Mouse (Mus musculus): ENCODE results near the gene Ldhc. TPM values are rescaled to one million over a fixed set of nuclear protein-coding genes. Genes with fewer than 3 reads are reported as not detected.
A peak's percentile ranks its signal among the peaks of the same experiment; 100 is the strongest.

Ldhc gene
- polyA plus RNA-seq, 1 experiment from 2014 or later, result 0.13 TPM

- Histone ChIP-seq H3K9me3 (ENCODE audit: low read depth, low read length) (no peaks in the 10 kb centered on the region), H3K4me3 (ENCODE audit: low read depth, low read length) (no peak overlapping the region), H3K27ac (ENCODE audit: low read depth) (no peak overlapping the region), H3K36me3 (ENCODE audit: insufficient read depth) (no peaks in the 10 kb centered on the region), H3K4me1 (ENCODE audit: insufficient read depth) (peaks cover 30% of the 10 kb centered on the region), H3K4me2 (no peak overlapping the region), H3K9ac (no peak overlapping the region), H3K27me3 (ENCODE audit: insufficient read depth, low read length) (no peaks in the 10 kb centered on the region)
- no peak for DNase-seq
- 66% methylated on average over 5 of the region's 5 CpGs for WGBS
- TF ChIP-seq CTCF (IDR thresholded peaks at IDR 0.05; ENCODE audit: low read depth), result no peak
- ATAC-seq (ENCODE audit: insufficient read depth), result no peak
These were observed 23.9 kb upstream of the Ldhc start for GRCm38 (mm10) chr7:46837073-46837472.

- peak overlapping the region; percentile 88 for H3K27ac ChIP-seq (ENCODE audit: low read depth)
- H3K9me3 ChIP-seq (ENCODE audit: low read depth, low read length), result no peaks in the 10 kb centered on the region
- no peaks in the 10 kb centered on the region for H3K27me3 ChIP-seq (ENCODE audit: insufficient read depth, low read length)
- H3K4me2 ChIP-seq, result peak overlapping the region; percentile 31
- ATAC-seq (ENCODE audit: insufficient read depth), result peak; percentile 66
- peaks cover 30% of the 10 kb centered on the region for H3K4me1 ChIP-seq (ENCODE audit: insufficient read depth)
- H3K4me3 ChIP-seq (ENCODE audit: low read depth, low read length), result no peak overlapping the region
- peak; percentile 78 for DNase-seq
- H3K36me3 ChIP-seq (ENCODE audit: insufficient read depth), result no peaks in the 10 kb centered on the region
- peak overlapping the region; percentile 35; the same call in 1 of the 2 replicates for H3K9ac ChIP-seq
- 4% methylated on average over 9 of the region's 9 CpGs for WGBS
- TF ChIP-seq CTCF (IDR thresholded peaks at IDR 0.05; ENCODE audit: low read depth), result no peak
These were observed 22.8 kb upstream of the Ldhc start for GRCm38 (mm10) chr7:46838104-46838671.

GRCm38 (mm10) chr7:46838891-46839302, 22.1 kb upstream of the Ldhc start:
- H3K4me1 ChIP-seq (ENCODE audit: insufficient read depth), result peaks cover 30% of the 10 kb centered on the region
- peak overlapping the region; percentile 31 for H3K4me2 ChIP-seq
- H3K9me3 ChIP-seq (ENCODE audit: low read depth, low read length), result no peaks in the 10 kb centered on the region
- WGBS, result 4% methylated on average over 8 of the region's 8 CpGs
- H3K27ac ChIP-seq (ENCODE audit: low read depth), result peak overlapping the region; percentile 88
- TF ChIP-seq CTCF (IDR thresholded peaks at IDR 0.05; ENCODE audit: low read depth), result no peak
- no peaks in the 10 kb centered on the region for H3K27me3 ChIP-seq (ENCODE audit: insufficient read depth, low read length)
- peak; percentile 88 for DNase-seq
- peak; percentile 76 for ATAC-seq (ENCODE audit: insufficient read depth)
- no peaks in the 10 kb centered on the region for H3K36me3 ChIP-seq (ENCODE audit: insufficient read depth)
- no peak overlapping the region for H3K4me3 ChIP-seq (ENCODE audit: low read depth, low read length)
- H3K9ac ChIP-seq, result no peak overlapping the region

GRCm38 (mm10) chr7:46839446-46839845, 21.6 kb upstream of the Ldhc start:
- 0 out of 2 replicates have a peak, but pooled peaks have one; percentile 0 for ATAC-seq (ENCODE audit: insufficient read depth)
- DNase-seq, result no peak
- Histone ChIP-seq H3K27ac (ENCODE audit: low read depth) (peak overlapping the region; percentile 88; the same call in 1 of the 2 replicates), H3K9me3 (ENCODE audit: low read depth, low read length) (no peaks in the 10 kb centered on the region), H3K4me3 (ENCODE audit: low read depth, low read length) (no peak overlapping the region), H3K9ac (no peak overlapping the region), H3K27me3 (ENCODE audit: insufficient read depth, low read length) (no peaks in the 10 kb centered on the region), H3K36me3 (ENCODE audit: insufficient read depth) (no peaks in the 10 kb centered on the region), H3K4me2 (peak overlapping the region; percentile 31; the same call in 1 of the 2 replicates), H3K4me1 (ENCODE audit: insufficient read depth) (peaks cover 30% of the 10 kb centered on the region)
- WGBS, result 37% methylated on average over 7 of the region's 7 CpGs
- TF ChIP-seq CTCF (IDR thresholded peaks at IDR 0.05; ENCODE audit: low read depth), result no peak

GRCm38 (mm10) chr7:46839861-46840260, 21.1 kb upstream of the Ldhc start:
- no peak for DNase-seq
- Histone ChIP-seq H3K4me3 (ENCODE audit: low read depth, low read length) (no peak overlapping the region), H3K9ac (no peak overlapping the region), H3K27ac (ENCODE audit: low read depth) (peak overlapping the region; percentile 10; the same call in 1 of the 2 replicates), H3K4me2 (no peak overlapping the region), H3K9me3 (ENCODE audit: low read depth, low read length) (no peaks in the 10 kb centered on the region), H3K4me1 (ENCODE audit: insufficient read depth) (peaks cover 30% of the 10 kb centered on the region), H3K27me3 (ENCODE audit: insufficient read depth, low read length) (no peaks in the 10 kb centered on the region), H3K36me3 (ENCODE audit: insufficient read depth) (no peaks in the 10 kb centered on the region)
- TF ChIP-seq CTCF (IDR thresholded peaks at IDR 0.05; ENCODE audit: low read depth), result no peak
- no peak for ATAC-seq (ENCODE audit: insufficient read depth)
- WGBS, result 63% methylated on average over 5 of the region's 5 CpGs

- DNase-seq (peak; percentile 67), ATAC-seq (ENCODE audit: insufficient read depth) (no peak)
- Histone ChIP-seq H3K4me3 (ENCODE audit: low read depth, low read length) (no peak overlapping the region), H3K36me3 (ENCODE audit: insufficient read depth) (no peaks in the 10 kb centered on the region), H3K27ac (ENCODE audit: low read depth) (0 out of 2 replicates have a peak overlapping the region, but pooled peaks have one; percentile 10), H3K4me2 (peak overlapping the region; percentile 1; the same call in 1 of the 2 replicates), H3K9ac (no peak overlapping the region), H3K9me3 (ENCODE audit: low read depth, low read length) (no peaks in the 10 kb centered on the region), H3K27me3 (ENCODE audit: insufficient read depth, low read length) (no peaks in the 10 kb centered on the region), H3K4me1 (ENCODE audit: insufficient read depth) (peaks cover 30% of the 10 kb centered on the region)
- 21% methylated on average over 4 of the region's 4 CpGs for WGBS
- TF ChIP-seq CTCF (IDR thresholded peaks at IDR 0.05; ENCODE audit: low read depth), result no peak
These were observed 20.7 kb upstream of the Ldhc start for GRCm38 (mm10) chr7:46840326-46840725.

GRCm38 (mm10) chr7:46840787-46841525, 20.0 kb upstream of the Ldhc start, which contains the start of gene Ldha:
Gene Ldha, plus strand, starts transcription at chr7:46841475.
- H3K27me3 ChIP-seq (ENCODE audit: insufficient read depth, low read length), result no peaks in the 10 kb centered on the region
- no peak within 1 kb of the TSS for H3K27ac ChIP-seq (ENCODE audit: low read depth)
- no peak within 1 kb of the TSS for H3K4me3 ChIP-seq (ENCODE audit: low read depth, low read length)
- DNase-seq (no peak), ATAC-seq (ENCODE audit: insufficient read depth) (no peak)
- 27% methylated on average over 6 of the region's 6 CpGs for WGBS
- H3K4me1 ChIP-seq (ENCODE audit: insufficient read depth), result peaks cover 30% of the 10 kb centered on the region
- H3K9me3 ChIP-seq (ENCODE audit: low read depth, low read length), result no peaks in the 10 kb centered on the region
- no peak for TF ChIP-seq CTCF (IDR thresholded peaks at IDR 0.05; ENCODE audit: low read depth)
- H3K4me2 ChIP-seq, result peak within 1 kb of the TSS; percentile 1; the same call in 1 of the 2 replicates
- no peaks in the 10 kb centered on the region for H3K36me3 ChIP-seq (ENCODE audit: insufficient read depth)
- no peak within 1 kb of the TSS for H3K9ac ChIP-seq
